Mouse (Mus musculus) heart, adult 2 months (tissue): Measurements from ENCODE around the gene Fcrl6. TPM values are rescaled to one million over a fixed set of nuclear protein-coding genes. Genes with fewer than 3 reads are reported as not detected.
A peak's percentile ranks its signal among the peaks of the same experiment; 100 is the strongest.

Source experiments
- DNase-seq, 2 experiments: peaks; one replicate each; pipeline ENCODE4 v3.0.0; 2021
- H3K27ac ChIP-seq: fragments of 200-600 bp; 2 replicates; pipeline ENCODE4 v1.8.1; 2022
- H3K27me3 ChIP-seq: fragments of 200-500 bp; 2 replicates; pipeline ENCODE4 v1.6.1; 2012; ENCODE audit warnings: mild to moderate bottlenecking, low read length, inconsistent platforms, mixed read lengths; ENCODE audit not compliant: control insufficient read depth, insufficient read depth
- H3K36me3 ChIP-seq: fragments of 200-500 bp; 2 replicates; pipeline ENCODE4 v1.6.1; 2012; ENCODE audit warnings: low read length, inconsistent platforms; ENCODE audit not compliant: control insufficient read depth, insufficient read depth
- H3K4me1 ChIP-seq: fragments of 200-500 bp; 2 replicates; pipeline ENCODE4 v1.6.1; 2011; ENCODE audit warnings: low read length; ENCODE audit not compliant: control insufficient read depth, insufficient read depth
- H3K4me3 ChIP-seq: fragments of 200-600 bp; 2 replicates; pipeline ENCODE4 v1.8.1; 2022
- H3K79me2 ChIP-seq: fragments of 200-500 bp; replicated peaks from 2 replicates; pipeline ENCODE4 v1.6.1; 2012; ENCODE audit warnings: mild to moderate bottlenecking, inconsistent platforms, low read length, moderate library complexity, mixed read lengths; ENCODE audit not compliant: control insufficient read depth, insufficient read depth
- H3K9ac ChIP-seq: fragments of 200-500 bp; 2 replicates; pipeline ENCODE4 v1.6.1; 2012; ENCODE audit warnings: low read depth, mild to moderate bottlenecking, control low read depth, inconsistent platforms, low read length, mixed read lengths
- CTCF ChIP-seq: fragments of 200-600 bp; IDR thresholded peaks from 2 replicates; pipeline ENCODE4 v1.8.1; 2022; ENCODE audit warnings: antibody characterized with exemption, mild to moderate bottlenecking, moderate library complexity
- EP300 ChIP-seq: fragments of 200-500 bp; IDR thresholded peaks from 2 replicates; pipeline ENCODE4 v1.6.1; 2011; ENCODE audit warnings: low read depth, low read length, control low read depth; ENCODE audit not compliant: insufficient read depth
- POLR2A ChIP-seq: fragments of 200-500 bp; IDR thresholded peaks from 2 replicates; pipeline ENCODE4 v1.6.1; 2011; ENCODE audit warnings: mild to moderate bottlenecking, low read depth, low read length, control low read depth; ENCODE audit not compliant: insufficient read depth
- WGBS: fragments of 180-500 bp; shearing (Covaris S2); methylation state at CpG from one replicate; pipeline ENCODE4 v1.1.7; 2018; 5-methylcytosine and 5-hydroxymethylcytosine counted together
- intact Hi-C: fragments of 180-260 bp; cut with DNase I; formaldehyde crosslinking; loops from one replicate; pipeline ENCODE4 v1.15.1; 2025
- polyA plus RNA-seq: library from polyadenylated mRNA; depleted of rRNA; stranded (reverse); fragments of >200 nt; gene quantifications from 2 replicates; pipeline ENCODE4 v1.2.3, GENCODE M21; 2012
- total RNA-seq, 2 experiments: library from RNA; stranded (reverse); gene quantifications; 2 replicates each; pipeline ENCODE4 v1.2.3; 2021

Gene Fcrl6
- total and polyA plus RNA-seq, 3 experiments, result not detected

DNA sequence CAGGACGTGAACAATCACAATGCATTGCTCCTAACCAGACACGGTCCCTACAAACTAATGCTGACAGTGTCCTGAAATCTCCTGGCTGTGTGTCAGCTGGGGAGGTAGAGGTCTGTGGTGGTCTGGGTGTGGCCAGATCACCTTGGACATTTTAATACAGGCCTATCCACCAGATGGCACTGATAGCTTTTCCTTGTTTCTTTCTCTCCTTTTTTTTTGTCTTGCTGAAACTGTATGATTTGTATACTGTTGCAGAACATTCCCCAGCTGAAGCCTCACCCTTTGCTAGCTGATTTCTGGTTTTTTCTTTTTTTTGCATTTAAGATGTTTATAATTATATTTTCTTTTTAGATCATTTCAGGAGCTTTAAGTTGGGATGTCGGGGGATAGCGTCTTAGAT lies 35.5 kb upstream of the Fcrl6 start:
- no peak for DNase-seq
- H3K79me2 ChIP-seq, result no peaks in the 10 kb centered on the region
- 58% methylated on average over 4 of the region's 4 CpGs for WGBS
- peaks cover 7% of the 10 kb centered on the region for H3K4me1 ChIP-seq
- H3K27ac ChIP-seq, result no peak overlapping the region
- H3K36me3 ChIP-seq, result no peaks in the 10 kb centered on the region; the same call in 1 of the 2 replicates
- H3K27me3 ChIP-seq, result 0 out of 2 replicates have a peak, but pooled peaks cover 2% of the 10 kb centered on the region
- TF ChIP-seq POLR2A, result no peak
- no peak for TF ChIP-seq EP300
- no peak for TF ChIP-seq CTCF
- H3K9ac ChIP-seq, result no peak overlapping the region
- H3K4me3 ChIP-seq, result no peak overlapping the region
- intact Hi-C loops, result loop anchor here (10.0 kb wide), 1 partner anchor 757 kb away; no protein-coding TSS in a partner anchor

- H3K4me1 ChIP-seq, result peaks cover 8% of the 10 kb centered on the region
- no peak for DNase-seq
- no peak overlapping the region for H3K9ac ChIP-seq
- H3K27me3 ChIP-seq, result 0 out of 2 replicates have a peak, but pooled peaks cover 2% of the 10 kb centered on the region
- H3K4me3 ChIP-seq, result no peak overlapping the region
- H3K36me3 ChIP-seq, result no peaks in the 10 kb centered on the region; the same call in 1 of the 2 replicates
- intact Hi-C loops, result loop anchor here (10.0 kb wide), 1 partner anchor 759 kb away; no protein-coding TSS in a partner anchor
- TF ChIP-seq CTCF (no peak), EP300 (no peak), POLR2A (no peak)
- H3K79me2 ChIP-seq, result no peaks in the 10 kb centered on the region
- WGBS, result 79% methylated on average over 5 of the region's 5 CpGs
- H3K27ac ChIP-seq, result no peak overlapping the region
These were observed 33.9 kb upstream of the Fcrl6 start for GRCm38 (mm10) chr1:172636266-172636665.

DNA sequence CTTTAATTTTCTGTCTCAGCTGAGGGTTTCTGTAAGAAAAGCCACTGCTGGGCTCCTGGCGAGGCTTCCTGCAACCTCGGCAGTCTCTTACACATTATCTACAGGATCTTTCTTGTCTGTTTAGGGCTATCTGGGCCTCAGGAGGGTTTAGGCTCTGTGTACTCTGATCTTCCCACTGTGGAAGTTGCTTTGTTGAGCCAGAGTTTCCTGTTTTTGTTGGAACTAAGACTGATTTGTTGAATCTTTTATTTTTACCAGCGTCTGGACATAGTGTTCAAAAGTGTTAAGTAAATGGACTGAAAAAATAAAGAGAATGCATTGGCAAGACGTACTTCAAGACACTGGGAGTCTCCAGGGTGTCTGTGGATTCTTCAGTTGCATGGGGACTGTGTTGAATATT lies 32.9 kb upstream of the Fcrl6 start:
- DNase-seq, result no peak
- TF ChIP-seq CTCF (no peak), POLR2A (no peak), EP300 (no peak)
- no peaks in the 10 kb centered on the region; the same call in 1 of the 2 replicates for H3K36me3 ChIP-seq
- no peak overlapping the region for H3K9ac ChIP-seq
- 35% methylated on average over 4 of the region's 4 CpGs for WGBS
- peaks cover 8% of the 10 kb centered on the region for H3K4me1 ChIP-seq
- no peaks in the 10 kb centered on the region for H3K27me3 ChIP-seq
- peak overlapping the region; percentile 44 for H3K27ac ChIP-seq
- H3K79me2 ChIP-seq, result no peaks in the 10 kb centered on the region
- H3K4me3 ChIP-seq, result no peak overlapping the region
- intact Hi-C loops, result loop anchor here (10.0 kb wide), 1 partner anchor 760 kb away; no protein-coding TSS in a partner anchor

DNA sequence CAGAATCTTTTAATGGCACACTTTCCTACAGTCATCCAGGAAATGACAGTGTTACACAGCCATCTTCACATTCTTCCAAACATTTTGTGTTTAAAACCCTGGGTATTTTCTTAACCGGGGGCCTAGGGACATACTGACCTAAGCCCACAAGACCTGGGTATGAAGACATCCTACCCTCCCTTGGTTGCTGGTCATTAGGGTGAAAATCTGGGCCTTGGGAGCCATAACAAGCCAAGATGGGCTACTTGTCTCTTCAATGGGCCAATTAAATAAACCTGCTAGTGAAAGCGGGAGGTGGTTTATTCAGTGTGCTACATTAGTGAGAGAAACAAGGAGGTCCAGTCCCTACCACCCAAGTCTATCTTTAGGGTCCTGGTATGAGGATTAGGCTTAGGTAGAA lies 31.8 kb upstream of the Fcrl6 start:
- H3K4me1 ChIP-seq, result peaks cover 8% of the 10 kb centered on the region
- H3K27me3 ChIP-seq, result no peaks in the 10 kb centered on the region
- no peak overlapping the region for H3K9ac ChIP-seq
- H3K36me3 ChIP-seq, result no peaks in the 10 kb centered on the region; the same call in 1 of the 2 replicates
- WGBS, result 86% methylated on average over 2 of the region's 2 CpGs
- H3K79me2 ChIP-seq, result no peaks in the 10 kb centered on the region
- H3K4me3 ChIP-seq, result no peak overlapping the region
- DNase-seq, result no peak
- intact Hi-C loops, result loop anchor here (10.0 kb wide), 1 partner anchor 761 kb away; no protein-coding TSS in a partner anchor
- H3K27ac ChIP-seq, result peak overlapping the region; percentile 44; the same call in 1 of the 2 replicates
- TF ChIP-seq POLR2A (no peak), EP300 (no peak), CTCF (no peak)

- under 1% methylated on average over 53 of the region's 53 CpGs for WGBS
These were observed 30.3 kb upstream of the Fcrl6 start, which contains the start of gene Dusp23 for GRCm38 (mm10) chr1:172632451-172633326. TSS of gene Dusp23 (minus strand) at chr1:172632962.

More at GRCm38 (mm10) chr1:172632451-172633326, 30.3 kb upstream of the Fcrl6 start, which contains the start of gene Dusp23:
- DNase-seq, result peak; percentile 97 to 98
- Histone ChIP-seq H3K9ac (peak within 1 kb of the TSS; percentile 92), H3K79me2 (no peaks in the 10 kb centered on the region), H3K4me3 (peak within 1 kb of the TSS; percentile 91), H3K4me1 (peaks cover 8% of the 10 kb centered on the region), H3K27me3 (no peaks in the 10 kb centered on the region), H3K27ac (peak within 1 kb of the TSS; percentile 99), H3K36me3 (no peaks in the 10 kb centered on the region)
- TF ChIP-seq POLR2A (peak; percentile 78), EP300 (peak; percentile 90), CTCF (no peak; the same call in 1 of the 2 replicates)
- intact Hi-C loops, result loop anchor here (1.0 to 10.0 kb wide), 6 partner anchors 13 to 762 kb away; no protein-coding TSS in a partner anchor
